Mouse (Mus musculus): ENCODE data around the gene Cfap73. TPM values are rescaled to one million over a fixed set of nuclear protein-coding genes. Genes with fewer than 3 reads are reported as not detected.

Cfap73 gene
- polyA plus RNA-seq, 1 experiment from 2014 or later, result not detected

DNA sequence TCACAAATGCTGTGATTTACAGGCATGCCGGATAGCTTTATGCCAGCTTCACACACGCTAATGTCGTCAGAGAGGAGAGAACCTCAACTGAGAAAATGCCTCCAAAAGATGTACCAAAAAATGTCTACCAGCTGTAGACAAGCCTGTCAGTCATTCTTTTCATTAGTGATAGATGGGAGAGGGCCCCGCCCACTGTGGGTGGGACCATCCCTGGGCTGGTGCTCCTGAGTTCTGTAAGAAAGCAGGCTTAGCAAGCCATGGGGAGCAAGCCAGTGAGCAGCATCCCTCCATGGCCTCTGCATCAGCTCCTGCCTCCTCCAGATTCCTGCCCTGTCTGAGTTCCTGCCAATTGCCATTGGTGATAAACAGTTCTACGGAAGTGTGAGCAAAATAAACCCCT, 1.6 kb upstream of the Cfap73 start:
- Histone ChIP-seq H3K4me3 (ENCODE audit: low read depth, low read length) (no peak overlapping the region), H3K27ac (ENCODE audit: low read length) (no peak overlapping the region), H3K9me3 (replicated peaks; ENCODE audit: control insufficient read depth, low read length) (no peaks in the 10 kb centered on the region), H3K4me2 (ENCODE audit: low read depth, low read length) (no peak overlapping the region), H3K36me3 (ENCODE audit: control insufficient read depth, insufficient read depth) (no peaks in the 10 kb centered on the region), H3K27me3 (ENCODE audit: control insufficient read depth, insufficient read depth, low read depth, low read length) (peaks cover 7% of the 10 kb centered on the region), H3K4me1 (ENCODE audit: control insufficient read depth, low read depth, low read length) (no peaks in the 10 kb centered on the region), H3K9ac (ENCODE audit: low read depth, low read length) (no peak overlapping the region)
- no peak for ATAC-seq (ENCODE audit: low read depth)
- WGBS (ENCODE audit: insufficient replicate concordance), result 73% methylated on average over 5 of the region's 5 CpGs

GRCm38 (mm10) chr5:120634860-120635259, 825 bp upstream of the Cfap73 start:
- 35% methylated on average over 5 of the region's 5 CpGs for WGBS (ENCODE audit: insufficient replicate concordance)
- Histone ChIP-seq H3K4me3 (ENCODE audit: low read depth, low read length) (no peak overlapping the region), H3K4me1 (ENCODE audit: control insufficient read depth, low read depth, low read length) (no peaks in the 10 kb centered on the region), H3K36me3 (ENCODE audit: control insufficient read depth, insufficient read depth) (no peaks in the 10 kb centered on the region), H3K9me3 (replicated peaks; ENCODE audit: control insufficient read depth, low read length) (no peaks in the 10 kb centered on the region), H3K4me2 (ENCODE audit: low read depth, low read length) (no peak overlapping the region), H3K27me3 (ENCODE audit: control insufficient read depth, insufficient read depth, low read depth, low read length) (peaks cover 10% of the 10 kb centered on the region), H3K9ac (ENCODE audit: low read depth, low read length) (no peak overlapping the region), H3K27ac (ENCODE audit: low read length) (no peak overlapping the region)
- no peak for ATAC-seq (ENCODE audit: low read depth)

DNA sequence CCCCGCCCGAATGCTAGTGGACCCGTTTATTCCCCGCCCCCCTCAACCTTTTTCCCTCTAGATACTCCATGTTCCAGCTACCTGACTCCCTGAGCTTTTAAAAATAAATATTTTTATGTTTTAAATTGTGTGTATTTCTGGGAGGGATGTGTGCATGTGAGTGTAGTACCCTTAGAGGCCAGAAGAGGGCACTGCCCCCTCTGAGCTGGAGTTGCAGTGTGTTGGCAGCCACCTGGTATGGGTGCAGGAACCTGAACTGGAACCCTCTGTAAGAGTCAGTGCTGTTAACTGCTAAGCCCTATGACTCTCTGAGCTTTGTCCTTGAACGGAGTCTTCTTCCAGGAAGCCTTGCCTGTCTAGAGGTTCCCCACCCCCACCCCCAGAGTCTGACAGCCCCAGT, 2.1 kb downstream of the Cfap73 start:
- peaks cover 10% of the 10 kb centered on the region for H3K27me3 ChIP-seq (ENCODE audit: control insufficient read depth, insufficient read depth, low read depth, low read length)
- no peak for ATAC-seq (ENCODE audit: low read depth)
- H3K9ac ChIP-seq (ENCODE audit: low read depth, low read length), result no peak overlapping the region

DNA sequence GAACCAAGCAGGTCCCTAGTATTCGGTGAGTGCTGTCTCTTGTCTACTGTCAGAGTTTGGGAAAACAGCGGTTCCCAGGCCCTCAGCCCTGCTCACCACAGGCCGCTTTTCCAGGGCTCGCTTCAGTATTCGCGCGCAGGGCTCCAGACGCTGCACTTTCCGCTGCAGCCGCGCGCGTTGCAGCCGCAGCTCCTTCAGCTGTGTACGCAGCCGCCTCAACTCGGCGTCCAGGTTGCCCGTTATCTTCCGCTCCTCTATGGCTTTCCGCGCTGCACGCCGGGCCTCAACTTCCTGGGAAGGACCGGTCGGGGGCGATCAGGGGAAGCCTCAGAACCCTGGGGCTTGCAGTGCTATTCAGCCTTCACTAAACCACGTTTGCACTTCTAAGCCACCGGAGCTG, 2.9 kb downstream of the Cfap73 start:
- ATAC-seq (ENCODE audit: low read depth), result no peak

More for the DNA sequence above, 2.1 kb downstream of the Cfap73 start:
- Histone ChIP-seq H3K4me3 (ENCODE audit: low read depth, low read length) (no peak overlapping the region), H3K27ac (ENCODE audit: low read length) (no peak overlapping the region), H3K4me2 (ENCODE audit: low read depth, low read length) (no peak overlapping the region), H3K4me1 (ENCODE audit: control insufficient read depth, low read depth, low read length) (peaks cover 3% of the 10 kb centered on the region; the same call in 1 of the 2 replicates), H3K9me3 (replicated peaks; ENCODE audit: control insufficient read depth, low read length) (no peaks in the 10 kb centered on the region), H3K36me3 (ENCODE audit: control insufficient read depth, insufficient read depth) (peaks cover 4% of the 10 kb centered on the region; the same call in 1 of the 2 replicates)
- 82% methylated on average over 5 of the region's 5 CpGs for WGBS (ENCODE audit: insufficient replicate concordance)

GRCm38 (mm10) chr5:120628624-120629023, 5.4 kb downstream of the Cfap73 start:
- Histone ChIP-seq H3K36me3 (ENCODE audit: control insufficient read depth, insufficient read depth) (peaks cover 20% of the 10 kb centered on the region), H3K4me3 (ENCODE audit: low read depth, low read length) (no peak overlapping the region), H3K4me1 (ENCODE audit: control insufficient read depth, low read depth, low read length) (peaks cover 3% of the 10 kb centered on the region; the same call in 1 of the 2 replicates), H3K27ac (ENCODE audit: low read length) (no peak overlapping the region), H3K27me3 (ENCODE audit: control insufficient read depth, insufficient read depth, low read depth, low read length) (peaks cover 10% of the 10 kb centered on the region), H3K4me2 (ENCODE audit: low read depth, low read length) (no peak overlapping the region), H3K9ac (ENCODE audit: low read depth, low read length) (no peak overlapping the region), H3K9me3 (replicated peaks; ENCODE audit: control insufficient read depth, low read length) (no peaks in the 10 kb centered on the region)
- no peak for ATAC-seq (ENCODE audit: low read depth)
- 61% methylated on average over 7 of the region's 7 CpGs for WGBS (ENCODE audit: insufficient replicate concordance)

More for the DNA sequence above, 2.9 kb downstream of the Cfap73 start:
- WGBS (ENCODE audit: insufficient replicate concordance), result 6% methylated on average over 29 of the region's 29 CpGs
- Histone ChIP-seq H3K27ac (ENCODE audit: low read length) (no peak overlapping the region), H3K4me3 (ENCODE audit: low read depth, low read length) (no peak overlapping the region), H3K27me3 (ENCODE audit: control insufficient read depth, insufficient read depth, low read depth, low read length) (peaks cover 10% of the 10 kb centered on the region), H3K36me3 (ENCODE audit: control insufficient read depth, insufficient read depth) (peaks cover 4% of the 10 kb centered on the region; the same call in 1 of the 2 replicates), H3K4me2 (ENCODE audit: low read depth, low read length) (no peak overlapping the region), H3K4me1 (ENCODE audit: control insufficient read depth, low read depth, low read length) (peaks cover 3% of the 10 kb centered on the region; the same call in 1 of the 2 replicates), H3K9me3 (replicated peaks; ENCODE audit: control insufficient read depth, low read length) (no peaks in the 10 kb centered on the region), H3K9ac (ENCODE audit: low read depth, low read length) (no peak overlapping the region)

DNA sequence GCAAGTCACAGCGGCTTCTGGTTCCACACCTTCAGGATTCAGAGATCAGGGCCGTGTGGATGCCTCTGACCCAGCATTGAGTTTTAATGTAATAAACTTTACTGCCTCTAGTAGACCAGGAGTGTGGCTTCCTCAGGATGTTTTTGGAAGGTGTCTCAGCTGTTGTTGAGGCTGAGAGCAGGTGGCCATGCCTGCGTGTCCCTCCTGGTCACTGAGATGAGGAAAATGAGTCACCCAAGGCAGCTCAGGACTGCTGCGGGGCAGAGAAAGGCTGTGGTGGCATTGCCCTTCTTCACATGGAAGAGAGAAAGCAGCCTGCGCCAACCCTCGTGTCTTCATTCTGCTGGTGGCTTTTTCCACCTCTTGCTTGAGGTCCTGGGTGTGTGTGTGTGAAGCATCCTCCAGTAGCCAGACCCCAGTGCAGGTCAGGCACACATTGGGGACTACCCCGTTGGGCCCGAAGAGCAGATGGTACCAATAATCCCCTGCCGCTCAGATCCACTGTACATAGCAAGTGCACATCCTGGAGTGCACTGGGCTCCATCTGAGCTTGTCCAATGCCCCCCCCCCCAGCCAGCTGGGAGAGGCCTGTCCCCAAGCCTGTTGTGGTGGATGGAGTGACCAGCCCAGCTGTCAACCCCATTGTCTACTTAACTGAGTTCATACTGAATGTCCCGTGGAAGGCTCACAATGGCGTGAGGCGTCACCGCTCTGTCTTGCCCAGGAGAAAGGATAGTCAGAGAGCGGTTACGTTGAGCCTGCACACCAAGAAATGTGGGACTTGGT, 6.3 kb downstream of the Cfap73 start:
- WGBS (ENCODE audit: insufficient replicate concordance), result 81% methylated on average over 15 of the region's 15 CpGs
- peaks cover 20% of the 10 kb centered on the region for H3K36me3 ChIP-seq (ENCODE audit: control insufficient read depth, insufficient read depth)

GRCm38 (mm10) chr5:120626399-120626798, 7.6 kb downstream of the Cfap73 start:
- ATAC-seq (ENCODE audit: low read depth), result peak; percentile 62
- Histone ChIP-seq H3K27me3 (ENCODE audit: control insufficient read depth, insufficient read depth, low read depth, low read length) (peaks cover 10% of the 10 kb centered on the region), H3K27ac (ENCODE audit: low read length) (no peak overlapping the region), H3K9ac (ENCODE audit: low read depth, low read length) (no peak overlapping the region), H3K4me1 (ENCODE audit: control insufficient read depth, low read depth, low read length) (peaks cover 3% of the 10 kb centered on the region; the same call in 1 of the 2 replicates), H3K4me2 (ENCODE audit: low read depth, low read length) (no peak overlapping the region), H3K4me3 (ENCODE audit: low read depth, low read length) (no peak overlapping the region), H3K36me3 (ENCODE audit: control insufficient read depth, insufficient read depth) (peaks cover 24% of the 10 kb centered on the region), H3K9me3 (replicated peaks; ENCODE audit: control insufficient read depth, low read length) (no peaks in the 10 kb centered on the region)
- 64% methylated on average over 19 of the region's 19 CpGs for WGBS (ENCODE audit: insufficient replicate concordance)

More for the DNA sequence above, 6.3 kb downstream of the Cfap73 start:
- Histone ChIP-seq H3K4me2 (ENCODE audit: low read depth, low read length) (no peak overlapping the region), H3K9ac (ENCODE audit: low read depth, low read length) (no peak overlapping the region), H3K4me3 (ENCODE audit: low read depth, low read length) (no peak overlapping the region), H3K27ac (ENCODE audit: low read length) (no peak overlapping the region), H3K9me3 (replicated peaks; ENCODE audit: control insufficient read depth, low read length) (no peaks in the 10 kb centered on the region), H3K4me1 (ENCODE audit: control insufficient read depth, low read depth, low read length) (peaks cover 3% of the 10 kb centered on the region; the same call in 1 of the 2 replicates), H3K27me3 (ENCODE audit: control insufficient read depth, insufficient read depth, low read depth, low read length) (peaks cover 10% of the 10 kb centered on the region)
- no peak for ATAC-seq (ENCODE audit: low read depth)

DNA sequence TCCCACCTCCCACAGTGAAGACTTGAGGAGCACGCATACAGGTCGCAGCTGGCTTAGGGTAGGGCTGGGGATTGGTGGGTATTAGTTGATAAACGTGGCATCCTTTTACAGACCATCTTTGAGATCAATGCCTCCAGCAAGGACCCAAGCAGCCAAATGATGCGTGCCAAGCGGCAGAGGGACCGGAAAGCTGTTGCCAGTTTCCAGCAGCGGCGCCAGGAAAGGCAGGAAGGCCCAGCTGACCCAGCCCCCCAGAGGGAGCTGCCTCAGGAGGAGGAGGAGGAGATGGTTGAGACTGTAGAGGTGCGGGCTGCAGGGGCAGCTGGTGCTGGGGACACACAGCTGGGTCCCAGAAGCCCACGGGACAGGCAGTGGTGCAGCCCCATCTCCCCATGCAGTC, 9.6 kb downstream of the Cfap73 start:
- Histone ChIP-seq H3K27me3 (ENCODE audit: control insufficient read depth, insufficient read depth, low read depth, low read length) (no peaks in the 10 kb centered on the region), H3K27ac (ENCODE audit: low read length) (no peak overlapping the region), H3K9ac (ENCODE audit: low read depth, low read length) (no peak overlapping the region), H3K9me3 (replicated peaks; ENCODE audit: control insufficient read depth, low read length) (no peaks in the 10 kb centered on the region), H3K36me3 (ENCODE audit: control insufficient read depth, insufficient read depth) (peaks cover 39% of the 10 kb centered on the region), H3K4me3 (ENCODE audit: low read depth, low read length) (no peak overlapping the region), H3K4me2 (ENCODE audit: low read depth, low read length) (no peak overlapping the region), H3K4me1 (ENCODE audit: control insufficient read depth, low read depth, low read length) (peaks cover 3% of the 10 kb centered on the region; the same call in 1 of the 2 replicates)
- WGBS (ENCODE audit: insufficient replicate concordance), result 81% methylated on average over 10 of the region's 10 CpGs
- no peak for ATAC-seq (ENCODE audit: low read depth)

DNA sequence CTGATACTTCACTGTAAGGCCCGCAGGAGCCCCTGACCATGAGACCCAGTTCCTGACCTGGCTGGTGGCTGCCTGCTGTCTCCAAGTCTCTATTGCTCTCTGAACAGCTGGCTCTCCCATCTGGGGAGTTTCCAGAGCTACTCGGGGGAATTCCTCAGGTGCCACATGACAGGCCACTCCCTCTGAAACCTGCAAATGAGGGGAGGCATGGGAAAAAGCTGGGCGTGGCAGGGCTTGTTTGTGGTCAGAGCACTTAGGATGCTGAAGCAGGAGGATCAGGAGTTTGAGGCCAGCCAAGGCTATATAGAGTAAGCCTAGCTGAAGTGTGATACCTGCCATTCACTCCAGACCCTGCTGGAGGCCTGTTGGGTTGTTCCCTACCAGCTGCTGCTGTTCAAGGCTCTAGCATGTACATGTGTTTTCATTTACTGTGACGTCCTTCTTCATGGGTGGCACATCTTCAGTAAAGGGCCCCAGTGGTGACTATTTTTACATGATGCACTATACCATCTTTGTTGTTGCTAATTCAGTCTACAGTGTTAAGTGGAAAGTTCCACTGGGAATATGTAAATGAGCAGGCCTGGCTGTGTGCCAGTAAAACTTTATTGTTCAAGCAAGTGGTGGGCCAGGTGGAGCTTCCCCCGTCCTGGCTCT, 11.7 kb downstream of the Cfap73 start:
- 73% methylated on average over 5 of the region's 5 CpGs for WGBS (ENCODE audit: insufficient replicate concordance)
- Histone ChIP-seq H3K4me2 (ENCODE audit: low read depth, low read length) (no peak overlapping the region), H3K9ac (ENCODE audit: low read depth, low read length) (no peak overlapping the region), H3K27ac (ENCODE audit: low read length) (no peak overlapping the region), H3K4me1 (ENCODE audit: control insufficient read depth, low read depth, low read length) (no peaks in the 10 kb centered on the region), H3K36me3 (ENCODE audit: control insufficient read depth, insufficient read depth) (peaks cover 45% of the 10 kb centered on the region), H3K27me3 (ENCODE audit: control insufficient read depth, insufficient read depth, low read depth, low read length) (no peaks in the 10 kb centered on the region), H3K9me3 (replicated peaks; ENCODE audit: control insufficient read depth, low read length) (no peaks in the 10 kb centered on the region), H3K4me3 (ENCODE audit: low read depth, low read length) (no peak overlapping the region)
- no peak for ATAC-seq (ENCODE audit: low read depth)

All from liver, embryonic 16.5 days (tissue).